Mouse (Mus musculus) kidney, adult 2 months (tissue): Measurements from ENCODE around the gene Itih1.

Experiments used
- CTCF ChIP-seq: fragments of 200-500 bp; conservative IDR thresholded peaks from 2 replicates; pipeline ENCODE4 v1.5.1; 2011; ENCODE audit warnings: low read depth, mild to moderate bottlenecking, control low read depth, low read length, moderate library complexity, mixed read lengths; ENCODE audit not compliant: insufficient read depth, insufficient read length
- POLR2A ChIP-seq: fragments of 200-500 bp; IDR thresholded peaks from one replicate; pipeline ENCODE4 v1.6.1; 2011; ENCODE audit warnings: low read depth, low read length, control low read depth

- TF ChIP-seq CTCF: no peak
- TF ChIP-seq POLR2A: no peak
Measured at GRCm38 (mm10) chr14:30880251-30880650, 62.8 kb downstream of the Itih1 start.
